Mouse (Mus musculus) CH12.LX (cell line): ENCODE measurements around the gene Tshz2. TPM values are rescaled to one million over a fixed set of nuclear protein-coding genes. Genes with fewer than 3 reads are reported as not detected.

ENCODE experiments used
- DNase-seq: peaks from one replicate; pipeline ENCODE4 v3.0.0-alpha.2; 2013; ENCODE audit errors: extremely low read depth
- H3K27ac ChIP-seq: 2 replicates; pipeline ENCODE4 v1.5.1; 2012; ENCODE audit warnings: low read depth, mild to moderate bottlenecking, control low read depth, moderate library complexity; ENCODE audit not compliant: insufficient read depth
- H3K27me3 ChIP-seq: replicated peaks from 2 replicates; pipeline ENCODE3; 2012; ENCODE audit warnings: inconsistent platforms
- H3K36me3 ChIP-seq, 2 experiments: replicated peaks in 1 of 2; 2 replicates each; pipeline versions ENCODE3 to v1.6.1; 2012; ENCODE audit warnings: inconsistent platforms in 1 of 2, low read length in 1 of 2, mild to moderate bottlenecking in 1 of 2, mixed read lengths in 1 of 2, moderate library complexity in 1 of 2; ENCODE audit not compliant: control insufficient read depth in 1 of 2, insufficient read depth in 1 of 2
- H3K4me1 ChIP-seq, 2 experiments: 2 replicates each; pipeline ENCODE4 v1.6.1; 2012; ENCODE audit warnings: inconsistent platforms in 1 of 2, moderate library complexity in 1 of 2; ENCODE audit not compliant: insufficient read depth in 2 of 2, control insufficient read depth in 1 of 2
- H3K4me2 ChIP-seq: 2 replicates; pipeline ENCODE4 v1.6.1; 2012; ENCODE audit warnings: low read depth, mild to moderate bottlenecking, control low read depth; ENCODE audit not compliant: poor library complexity, insufficient read depth, severe bottlenecking
- H3K4me3 ChIP-seq, 3 experiments: fragments of 150-350 bp in 1 of 3; sonication (generic) in 1 of 3; replicated peaks in 1 of 3; 2 replicates each; pipeline versions ENCODE3 to v1.5.1; 2011 to 2012; ENCODE audit warnings: low read depth in 2 of 3, low read length in 2 of 3, mild to moderate bottlenecking in 2 of 3, moderate library complexity in 2 of 3, control low read depth in 1 of 3, improper control_type of control experiment in 1 of 3, inconsistent platforms in 1 of 3, mixed read lengths in 1 of 3; ENCODE audit not compliant: poor library complexity in 1 of 3
- H3K79me2 ChIP-seq: replicated peaks from 2 replicates; pipeline ENCODE4 v1.6.1; 2012; ENCODE audit warnings: mild to moderate bottlenecking, moderate library complexity; ENCODE audit not compliant: control insufficient read depth, poor library complexity, insufficient read depth, severe bottlenecking; ENCODE audit errors: extremely low read depth
- H3K9ac ChIP-seq: 2 replicates; pipeline ENCODE4 v1.6.1; 2012; ENCODE audit warnings: low read depth, mild to moderate bottlenecking, control low read depth, moderate library complexity; ENCODE audit not compliant: insufficient read depth
- H3K9me3 ChIP-seq: replicated peaks from 2 replicates; pipeline ENCODE3; 2012; ENCODE audit warnings: low read length, inconsistent platforms, mixed read lengths
- BHLHE40 ChIP-seq: IDR thresholded peaks from 2 replicates; pipeline ENCODE4 v1.6.1; 2011; ENCODE audit warnings: mild to moderate bottlenecking, low read depth, low read length, improper control_type of control experiment
- CHD1 ChIP-seq: IDR thresholded peaks from 2 replicates; pipeline ENCODE4 v1.6.1; 2012; ENCODE audit warnings: low read depth, low read length, improper control_type of control experiment, inconsistent platforms
- EP300 ChIP-seq: IDR thresholded peaks from 2 replicates; pipeline ENCODE4 v1.6.1; 2011; ENCODE audit warnings: low read length, improper control_type of control experiment
- ETS1 ChIP-seq: conservative IDR thresholded peaks from 2 replicates; pipeline ENCODE4 v1.6.1; 2012; ENCODE audit warnings: low read depth, mild to moderate bottlenecking, inconsistent platforms, low read length, improper control_type of control experiment, moderate library complexity
- GABPA ChIP-seq: IDR thresholded peaks from 2 replicates; pipeline ENCODE4 v1.6.1; 2012; ENCODE audit warnings: low read depth, low read length, improper control_type of control experiment, inconsistent platforms; ENCODE audit not compliant: insufficient replicate concordance
- IRF4 ChIP-seq: IDR thresholded peaks from 2 replicates; pipeline ENCODE4 v1.6.1; 2014; ENCODE audit warnings: low read depth, mild to moderate bottlenecking, inconsistent platforms, low read length, improper control_type of control experiment
- JUND ChIP-seq: conservative IDR thresholded peaks from 2 replicates; pipeline ENCODE4 v1.6.1; 2011; ENCODE audit warnings: low read depth, low read length, improper control_type of control experiment
- MYC ChIP-seq: IDR thresholded peaks from 2 replicates; pipeline ENCODE4 v1.6.1; 2011; ENCODE audit warnings: low read depth, mild to moderate bottlenecking, improper control_type of control experiment, low read length
- NELFE ChIP-seq: IDR thresholded peaks from 2 replicates; pipeline ENCODE4 v1.6.1; 2011; ENCODE audit warnings: low read depth, low read length, improper control_type of control experiment
- NRF1 ChIP-seq: IDR thresholded peaks from 2 replicates; pipeline ENCODE4 v1.6.1; 2014; ENCODE audit warnings: low read depth, mild to moderate bottlenecking, inconsistent platforms, low read length, improper control_type of control experiment, moderate library complexity
- POLR2AphosphoS2 ChIP-seq: IDR thresholded peaks from 2 replicates; pipeline ENCODE4 v1.6.1; 2011; ENCODE audit warnings: low read depth, low read length, improper control_type of control experiment
- TBP ChIP-seq: conservative IDR thresholded peaks from 2 replicates; pipeline ENCODE4 v1.6.1; 2011; ENCODE audit warnings: low read depth, low read length, improper control_type of control experiment
- TCF12 ChIP-seq: IDR thresholded peaks from 2 replicates; pipeline ENCODE4 v1.6.1; 2014; ENCODE audit warnings: low read depth, mild to moderate bottlenecking, inconsistent platforms, low read length, improper control_type of control experiment
- ZC3H11A ChIP-seq: IDR thresholded peaks from 2 replicates; pipeline ENCODE4 v1.6.1; 2012; ENCODE audit warnings: low read depth, mild to moderate bottlenecking, inconsistent platforms, low read length, improper control_type of control experiment
- ZKSCAN1 ChIP-seq: IDR thresholded peaks from 2 replicates; pipeline ENCODE4 v1.6.1; 2012; ENCODE audit warnings: low read depth, inconsistent platforms, low read length, improper control_type of control experiment, borderline replicate concordance
- ZMIZ1 ChIP-seq: IDR thresholded peaks from 2 replicates; pipeline ENCODE4 v1.6.1; 2012; ENCODE audit warnings: low read depth, mild to moderate bottlenecking, inconsistent platforms, low read length, improper control_type of control experiment
- ZNF384 ChIP-seq: IDR thresholded peaks from 2 replicates; pipeline ENCODE4 v1.6.1; 2012; ENCODE audit warnings: low read depth, low read length, improper control_type of control experiment, inconsistent platforms
- dilution Hi-C: fragments of 300-500 bp; cut with MboI; formaldehyde crosslinking; loops from 2 replicates; pipeline ENCODE4 v1.14.3; 2020; ENCODE audit warnings: low sequenced_read_pairs; ENCODE audit not compliant: extremely low pct_unique_long_range_greater_than_20kb, extremely low pct_ligation_motif_present
- in situ Hi-C: fragments of 300-500 bp; cut with MboI; formaldehyde crosslinking; loops from 3 replicates; pipeline ENCODE4 v1.14.3; 2019; ENCODE audit warnings: low sequenced_read_pairs, low pct_ligation_motif_present, low pct_unique_long_range_greater_than_20kb, mixed read lengths
- polyA plus RNA-seq: library from polyadenylated mRNA; unstranded; fragments of >175 nt; gene quantifications from 2 replicates; pipeline ENCODE4 v1.2.1, GENCODE M21; 2012; ENCODE audit warnings: low read depth; ENCODE audit not compliant: insufficient read length
- total RNA-seq, 2 experiments: library from RNA; depleted of rRNA; stranded (reverse); fragments of 300-350 nt in 1 of 2; fragments of >200 nt in 1 of 2; gene quantifications; 2 replicates each; pipeline ENCODE4 v1.2.3; 2012 to 2014

Gene Tshz2
- total and polyA plus RNA-seq, 3 experiments, result not detected

GRCm38 (mm10) chr2:169814757-169815156 is 181.9 kb downstream of the Tshz2 start:
- Histone ChIP-seq H3K4me3 (no peak overlapping the region), H3K79me2 (no peaks in the 10 kb centered on the region), H3K9me3 (peaks cover 78% of the 10 kb centered on the region), H3K4me2 (no peak overlapping the region), H3K36me3 (no peaks in the 10 kb centered on the region), H3K9ac (no peak overlapping the region), H3K27me3 (no peaks in the 10 kb centered on the region), H3K4me1 (no peaks in the 10 kb centered on the region), H3K27ac (no peak overlapping the region)
- dilution Hi-C loops, result no loop called here
- TF ChIP-seq NRF1, result no peak
- no peak for DNase-seq
- in situ Hi-C loops, result no loop called here

DNA sequence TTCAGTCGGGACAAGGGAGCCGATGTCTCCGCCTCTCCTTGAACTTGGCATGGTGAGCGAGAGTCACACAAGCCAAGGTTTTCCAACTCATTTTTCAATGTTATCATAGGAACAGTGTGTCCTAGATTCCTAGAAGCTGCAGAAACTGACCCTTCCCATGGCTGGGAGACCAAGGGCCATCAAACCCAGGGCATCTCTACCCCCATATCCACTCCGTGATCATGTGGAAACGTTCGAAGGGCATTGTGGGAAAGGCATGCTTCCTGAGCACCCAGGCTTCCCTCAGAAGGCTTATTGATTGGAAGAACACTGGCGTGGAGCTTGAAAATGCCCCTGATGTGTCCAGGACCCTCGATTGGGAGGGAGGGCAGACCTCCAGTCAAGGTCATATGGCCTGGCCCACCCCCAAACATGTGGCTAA is 188.2 kb downstream of the Tshz2 start:
- TF ChIP-seq ZNF384 (no peak), TCF12 (no peak), ETS1 (no peak), CHD1 (no peak), NELFE (no peak), ZC3H11A (no peak), MYC (no peak), POLR2AphosphoS2 (no peak)
- no peaks in the 10 kb centered on the region for H3K36me3 ChIP-seq
- no peaks in the 10 kb centered on the region for H3K79me2 ChIP-seq
- H3K4me1 ChIP-seq, result no peaks in the 10 kb centered on the region
- H3K9me3 ChIP-seq, result peaks cover 81% of the 10 kb centered on the region
- H3K27ac ChIP-seq, result no peak overlapping the region
- no peak overlapping the region for H3K4me2 ChIP-seq
- DNase-seq, result no peak
- in situ Hi-C loops, result no loop called here
- no peaks in the 10 kb centered on the region for H3K27me3 ChIP-seq
- no peak overlapping the region for H3K9ac ChIP-seq
- H3K4me3 ChIP-seq, result no peak overlapping the region
- dilution Hi-C loops, result no loop called here

DNA sequence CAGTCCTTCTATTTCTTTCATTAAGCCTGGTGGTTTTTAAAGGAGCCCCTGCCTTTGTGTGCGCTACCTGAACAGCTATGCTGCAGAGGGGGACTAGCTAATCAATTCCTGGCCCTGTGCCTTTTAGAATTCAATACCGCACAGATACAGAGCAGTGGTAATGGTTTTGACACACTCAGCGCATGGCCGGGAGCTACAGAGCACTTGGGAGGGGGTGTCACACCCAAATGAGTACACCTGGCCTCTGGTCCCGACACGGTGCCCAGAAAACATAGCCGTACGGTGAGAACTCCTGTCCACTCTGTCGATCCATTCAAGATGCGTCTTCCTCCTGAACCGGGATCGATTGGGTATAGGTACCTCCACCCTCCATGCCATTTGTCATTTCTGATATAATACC is 193.1 kb downstream of the Tshz2 start:
- in situ Hi-C loops, result no loop called here
- no peaks in the 10 kb centered on the region for H3K4me1 ChIP-seq
- DNase-seq, result no peak
- H3K36me3 ChIP-seq, result no peaks in the 10 kb centered on the region
- no peak overlapping the region for H3K9ac ChIP-seq
- no peaks in the 10 kb centered on the region for H3K27me3 ChIP-seq
- H3K4me3 ChIP-seq, result no peak overlapping the region
- dilution Hi-C loops, result no loop called here
- no peak overlapping the region for H3K27ac ChIP-seq
- TF ChIP-seq IRF4 (no peak), ZMIZ1 (no peak), TBP (no peak), ZC3H11A (no peak), GABPA (no peak), ZKSCAN1 (no peak), NRF1 (no peak), EP300 (no peak), BHLHE40 (no peak), JUND (no peak), ETS1 (no peak), TCF12 (no peak)
- H3K79me2 ChIP-seq, result no peaks in the 10 kb centered on the region
- peaks cover 77% of the 10 kb centered on the region for H3K9me3 ChIP-seq
- H3K4me2 ChIP-seq, result no peak overlapping the region
